Mouse (Mus musculus): ENCODE data around the gene Map2k6. TPM values are rescaled to one million over a fixed set of nuclear protein-coding genes. Genes with fewer than 3 reads are reported as not detected.

The Map2k6 gene
- total and polyA plus RNA-seq, 2 experiments, result 2.0 to 22.5 TPM

- Histone ChIP-seq H3K27ac (replicated peaks; ENCODE audit: insufficient read depth, low read depth, low read length) (no peak overlapping the region), H3K9ac (ENCODE audit: low read depth, low read length) (no peak overlapping the region), H3K27me3 (ENCODE audit: control insufficient read depth, insufficient read depth, low read length) (no peaks in the 10 kb centered on the region), H3K4me3 (ENCODE audit: insufficient read depth, low read depth, low read length) (no peak overlapping the region), H3K79me2 (ENCODE audit: control insufficient read depth, insufficient read depth, low read length) (peaks cover 6% of the 10 kb centered on the region), H3K36me3 (ENCODE audit: control insufficient read depth, insufficient read depth, low read length) (no peaks in the 10 kb centered on the region), H3K4me1 (ENCODE audit: control insufficient read depth, insufficient read depth, low read length) (peaks cover 5% of the 10 kb centered on the region; the same call in 1 of the 2 replicates)
- DNase-seq (ENCODE audit: extremely low read depth, low read depth, low spot score), result no peak
- WGBS, result 97% methylated on average over 5 of the region's 5 CpGs
- TF ChIP-seq CTCF (IDR thresholded peaks at IDR 0.05; ENCODE audit: low read depth, low read length) (no peak), POLR2A (IDR thresholded peaks at IDR 0.05; ENCODE audit: extremely low read depth, insufficient read depth, low read length) (no peak)
Observed at GRCm38 (mm10) chr11:110453445-110454154, 54.7 kb downstream of the Map2k6 start.

- peaks cover 6% of the 10 kb centered on the region for H3K79me2 ChIP-seq (ENCODE audit: control insufficient read depth, insufficient read depth, low read length)
- no peaks in the 10 kb centered on the region for H3K36me3 ChIP-seq (ENCODE audit: control insufficient read depth, insufficient read depth, low read length)
- H3K4me3 ChIP-seq (ENCODE audit: insufficient read depth, low read depth, low read length), result no peak overlapping the region
- TF ChIP-seq CTCF (IDR thresholded peaks at IDR 0.05; ENCODE audit: low read depth, low read length) (no peak), POLR2A (IDR thresholded peaks at IDR 0.05; ENCODE audit: extremely low read depth, insufficient read depth, low read length) (no peak)
- 92% methylated on average over 7 of the region's 7 CpGs for WGBS
- H3K27ac ChIP-seq (replicated peaks; ENCODE audit: insufficient read depth, low read depth, low read length), result no peak overlapping the region
- H3K27me3 ChIP-seq (ENCODE audit: control insufficient read depth, insufficient read depth, low read length), result no peaks in the 10 kb centered on the region
- H3K9ac ChIP-seq (ENCODE audit: low read depth, low read length), result no peak overlapping the region
- H3K4me1 ChIP-seq (ENCODE audit: control insufficient read depth, insufficient read depth, low read length), result no peaks in the 10 kb centered on the region
- no peak for DNase-seq (ENCODE audit: extremely low read depth, low read depth, low spot score)
Observed at GRCm38 (mm10) chr11:110457441-110457912, 58.6 kb downstream of the Map2k6 start.

GRCm38 (mm10) chr11:110460480-110460879, 61.6 kb downstream of the Map2k6 start:
- no peaks in the 10 kb centered on the region for H3K27me3 ChIP-seq (ENCODE audit: control insufficient read depth, insufficient read depth, low read length)
- peaks cover 9% of the 10 kb centered on the region for H3K4me1 ChIP-seq (ENCODE audit: control insufficient read depth, insufficient read depth, low read length)

GRCm38 (mm10) chr11:110461560-110462331, 62.8 kb downstream of the Map2k6 start:
- 97% methylated on average over 17 of the region's 17 CpGs for WGBS
- Histone ChIP-seq H3K79me2 (ENCODE audit: control insufficient read depth, insufficient read depth, low read length) (no peaks in the 10 kb centered on the region), H3K4me1 (ENCODE audit: control insufficient read depth, insufficient read depth, low read length) (peaks cover 9% of the 10 kb centered on the region)

More at GRCm38 (mm10) chr11:110460480-110460879, 61.6 kb downstream of the Map2k6 start:
- Histone ChIP-seq H3K79me2 (ENCODE audit: control insufficient read depth, insufficient read depth, low read length) (no peaks in the 10 kb centered on the region; the same call in 1 of the 2 replicates), H3K4me3 (ENCODE audit: insufficient read depth, low read depth, low read length) (no peak overlapping the region), H3K27ac (replicated peaks; ENCODE audit: insufficient read depth, low read depth, low read length) (no peak overlapping the region), H3K36me3 (ENCODE audit: control insufficient read depth, insufficient read depth, low read length) (no peaks in the 10 kb centered on the region), H3K9ac (ENCODE audit: low read depth, low read length) (no peak overlapping the region)
- no peak for TF ChIP-seq POLR2A (IDR thresholded peaks at IDR 0.05; ENCODE audit: extremely low read depth, insufficient read depth, low read length)
- TF ChIP-seq CTCF (IDR thresholded peaks at IDR 0.05; ENCODE audit: low read depth, low read length), result no peak
- WGBS, result 54% methylated on average over 2 of the region's 2 CpGs
- no peak for DNase-seq (ENCODE audit: extremely low read depth, low read depth, low spot score)

GRCm38 (mm10) chr11:110462975-110463578, 64.2 kb downstream of the Map2k6 start:
- no peak overlapping the region for H3K4me3 ChIP-seq (ENCODE audit: insufficient read depth, low read depth, low read length)
- H3K9ac ChIP-seq (ENCODE audit: low read depth, low read length), result peak overlapping the region; percentile 60
- peak overlapping the region; percentile 93 for H3K27ac ChIP-seq (replicated peaks; ENCODE audit: insufficient read depth, low read depth, low read length)
- 22% methylated on average over 8 of the region's 8 CpGs for WGBS
- no peaks in the 10 kb centered on the region for H3K36me3 ChIP-seq (ENCODE audit: control insufficient read depth, insufficient read depth, low read length)
- H3K27me3 ChIP-seq (ENCODE audit: control insufficient read depth, insufficient read depth, low read length), result no peaks in the 10 kb centered on the region
- DNase-seq (ENCODE audit: extremely low read depth, low read depth, low spot score), result peak; percentile 98
- TF ChIP-seq POLR2A (IDR thresholded peaks at IDR 0.05; ENCODE audit: extremely low read depth, insufficient read depth, low read length) (no peak), CTCF (IDR thresholded peaks at IDR 0.05; ENCODE audit: low read depth, low read length) (no peak)
- H3K4me1 ChIP-seq (ENCODE audit: control insufficient read depth, insufficient read depth, low read length), result peaks cover 9% of the 10 kb centered on the region
- H3K79me2 ChIP-seq (ENCODE audit: control insufficient read depth, insufficient read depth, low read length), result no peaks in the 10 kb centered on the region

More at GRCm38 (mm10) chr11:110461560-110462331, 62.8 kb downstream of the Map2k6 start:
- Histone ChIP-seq H3K27me3 (ENCODE audit: control insufficient read depth, insufficient read depth, low read length) (no peaks in the 10 kb centered on the region), H3K36me3 (ENCODE audit: control insufficient read depth, insufficient read depth, low read length) (no peaks in the 10 kb centered on the region), H3K9ac (ENCODE audit: low read depth, low read length) (no peak overlapping the region), H3K4me3 (ENCODE audit: insufficient read depth, low read depth, low read length) (no peak overlapping the region), H3K27ac (replicated peaks; ENCODE audit: insufficient read depth, low read depth, low read length) (no peak overlapping the region)
- no peak for DNase-seq (ENCODE audit: extremely low read depth, low read depth, low spot score)
- TF ChIP-seq POLR2A (IDR thresholded peaks at IDR 0.05; ENCODE audit: extremely low read depth, insufficient read depth, low read length) (no peak), CTCF (IDR thresholded peaks at IDR 0.05; ENCODE audit: low read depth, low read length) (no peak)

Measured in liver, adult 2 months (tissue).